Mouse (Mus musculus) heart, adult 2 months (tissue): ENCODE results near the gene Med14. TPM values are rescaled to one million over a fixed set of nuclear protein-coding genes. Genes with fewer than 3 reads are reported as not detected.

ENCODE experiments used
- DNase-seq, 2 experiments: peaks; one replicate each; pipeline ENCODE4 v3.0.0; 2021
- H3K27ac ChIP-seq: fragments of 200-600 bp; 2 replicates; pipeline ENCODE4 v1.8.1; 2022
- H3K27me3 ChIP-seq: fragments of 200-500 bp; 2 replicates; pipeline ENCODE4 v1.6.1; 2012; ENCODE audit warnings: mild to moderate bottlenecking, low read length, inconsistent platforms, mixed read lengths; ENCODE audit not compliant: control insufficient read depth, insufficient read depth
- H3K36me3 ChIP-seq: fragments of 200-500 bp; 2 replicates; pipeline ENCODE4 v1.6.1; 2012; ENCODE audit warnings: low read length, inconsistent platforms; ENCODE audit not compliant: control insufficient read depth, insufficient read depth
- H3K4me1 ChIP-seq: fragments of 200-500 bp; 2 replicates; pipeline ENCODE4 v1.6.1; 2011; ENCODE audit warnings: low read length; ENCODE audit not compliant: control insufficient read depth, insufficient read depth
- H3K4me3 ChIP-seq: fragments of 200-600 bp; 2 replicates; pipeline ENCODE4 v1.8.1; 2022
- H3K79me2 ChIP-seq: fragments of 200-500 bp; replicated peaks from 2 replicates; pipeline ENCODE4 v1.6.1; 2012; ENCODE audit warnings: mild to moderate bottlenecking, inconsistent platforms, low read length, moderate library complexity, mixed read lengths; ENCODE audit not compliant: control insufficient read depth, insufficient read depth
- H3K9ac ChIP-seq: fragments of 200-500 bp; 2 replicates; pipeline ENCODE4 v1.6.1; 2012; ENCODE audit warnings: low read depth, mild to moderate bottlenecking, control low read depth, inconsistent platforms, low read length, mixed read lengths
- CTCF ChIP-seq: fragments of 200-600 bp; IDR thresholded peaks from 2 replicates; pipeline ENCODE4 v1.8.1; 2022; ENCODE audit warnings: antibody characterized with exemption, mild to moderate bottlenecking, moderate library complexity
- EP300 ChIP-seq: fragments of 200-500 bp; IDR thresholded peaks from 2 replicates; pipeline ENCODE4 v1.6.1; 2011; ENCODE audit warnings: low read depth, low read length, control low read depth; ENCODE audit not compliant: insufficient read depth
- POLR2A ChIP-seq: fragments of 200-500 bp; IDR thresholded peaks from 2 replicates; pipeline ENCODE4 v1.6.1; 2011; ENCODE audit warnings: mild to moderate bottlenecking, low read depth, low read length, control low read depth; ENCODE audit not compliant: insufficient read depth
- WGBS: fragments of 180-500 bp; shearing (Covaris S2); methylation state at CpG from one replicate; pipeline ENCODE4 v1.1.7; 2018; 5-methylcytosine and 5-hydroxymethylcytosine counted together
- intact Hi-C: fragments of 180-260 bp; cut with DNase I; formaldehyde crosslinking; loops from one replicate; pipeline ENCODE4 v1.15.1; 2025
- polyA plus RNA-seq: library from polyadenylated mRNA; depleted of rRNA; stranded (reverse); fragments of >200 nt; gene quantifications from 2 replicates; pipeline ENCODE4 v1.2.3, GENCODE M21; 2012
- total RNA-seq, 2 experiments: library from RNA; stranded (reverse); gene quantifications; 2 replicates each; pipeline ENCODE4 v1.2.3; 2021

Med14 gene
- total and polyA plus RNA-seq, 3 experiments: 14.2 to 25.7 (median 21.6) TPM

DNA sequence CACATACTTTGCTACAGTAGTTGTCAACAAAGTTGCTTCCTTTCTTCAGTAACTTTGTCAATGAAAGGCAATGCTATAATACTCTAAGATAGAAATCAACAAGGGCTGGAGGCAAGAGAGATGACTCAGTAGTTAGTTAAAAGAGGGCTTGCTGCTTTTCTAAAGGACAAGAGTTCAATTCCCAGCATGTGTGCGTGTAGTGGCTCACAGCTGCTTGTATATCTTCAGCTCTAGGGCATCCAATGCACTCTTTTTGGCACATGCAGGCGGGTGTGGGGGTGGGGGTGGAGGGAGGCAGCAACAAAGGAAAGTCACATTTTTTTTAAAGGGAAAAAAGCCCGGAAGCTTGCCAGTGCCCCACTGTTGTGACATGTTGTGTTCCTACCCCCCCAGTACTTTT, 6.7 kb upstream of the Med14 start:
- 57% methylated on average over 3 of the region's 3 CpGs for WGBS
- peaks cover 5% of the 10 kb centered on the region for H3K4me1 ChIP-seq
- TF ChIP-seq CTCF (no peak), EP300 (no peak), POLR2A (no peak)
- no peak overlapping the region for H3K27ac ChIP-seq
- H3K9ac ChIP-seq: no peak overlapping the region
- H3K36me3 ChIP-seq: no peaks in the 10 kb centered on the region
- H3K4me3 ChIP-seq: no peak overlapping the region
- DNase-seq: no peak
- H3K27me3 ChIP-seq: no peaks in the 10 kb centered on the region
- no peaks in the 10 kb centered on the region for H3K79me2 ChIP-seq
- intact Hi-C loops: no loop called here

GRCm38 (mm10) chrX:12766846-12767564, 5.1 kb upstream of the Med14 start:
- TF ChIP-seq POLR2A (no peak), EP300 (no peak), CTCF (no peak)
- H3K27me3 ChIP-seq: no peaks in the 10 kb centered on the region
- peaks cover 5% of the 10 kb centered on the region for H3K4me1 ChIP-seq
- no peak overlapping the region for H3K4me3 ChIP-seq
- no peaks in the 10 kb centered on the region for H3K36me3 ChIP-seq
- H3K9ac ChIP-seq: no peak overlapping the region
- H3K27ac ChIP-seq: peak overlapping the region; percentile 9; the same call in 1 of the 2 replicates
- intact Hi-C loops: no loop called here
- WGBS: 44% methylated on average over 4 of the region's 4 CpGs
- no peaks in the 10 kb centered on the region for H3K79me2 ChIP-seq
- DNase-seq: no peak

GRCm38 (mm10) chrX:12763127-12763834, 1.4 kb upstream of the Med14 start:
- Histone ChIP-seq H3K27me3 (no peaks in the 10 kb centered on the region), H3K27ac (peak overlapping the region; percentile 96), H3K4me1 (peaks cover 2% of the 10 kb centered on the region), H3K9ac (no peak overlapping the region; the same call in 1 of the 2 replicates), H3K36me3 (no peaks in the 10 kb centered on the region), H3K79me2 (no peaks in the 10 kb centered on the region), H3K4me3 (no peak overlapping the region)
- intact Hi-C loops: loop anchor here (2.0 to 5.0 kb wide), 4 partner anchors 79 to 519 kb away; partner anchors contain the start of genes Ddx3x and Usp9x
- 62% methylated on average over 3 of the region's 3 CpGs for WGBS
- no peak for DNase-seq
- TF ChIP-seq EP300 (no peak), POLR2A (no peak), CTCF (no peak)

DNA sequence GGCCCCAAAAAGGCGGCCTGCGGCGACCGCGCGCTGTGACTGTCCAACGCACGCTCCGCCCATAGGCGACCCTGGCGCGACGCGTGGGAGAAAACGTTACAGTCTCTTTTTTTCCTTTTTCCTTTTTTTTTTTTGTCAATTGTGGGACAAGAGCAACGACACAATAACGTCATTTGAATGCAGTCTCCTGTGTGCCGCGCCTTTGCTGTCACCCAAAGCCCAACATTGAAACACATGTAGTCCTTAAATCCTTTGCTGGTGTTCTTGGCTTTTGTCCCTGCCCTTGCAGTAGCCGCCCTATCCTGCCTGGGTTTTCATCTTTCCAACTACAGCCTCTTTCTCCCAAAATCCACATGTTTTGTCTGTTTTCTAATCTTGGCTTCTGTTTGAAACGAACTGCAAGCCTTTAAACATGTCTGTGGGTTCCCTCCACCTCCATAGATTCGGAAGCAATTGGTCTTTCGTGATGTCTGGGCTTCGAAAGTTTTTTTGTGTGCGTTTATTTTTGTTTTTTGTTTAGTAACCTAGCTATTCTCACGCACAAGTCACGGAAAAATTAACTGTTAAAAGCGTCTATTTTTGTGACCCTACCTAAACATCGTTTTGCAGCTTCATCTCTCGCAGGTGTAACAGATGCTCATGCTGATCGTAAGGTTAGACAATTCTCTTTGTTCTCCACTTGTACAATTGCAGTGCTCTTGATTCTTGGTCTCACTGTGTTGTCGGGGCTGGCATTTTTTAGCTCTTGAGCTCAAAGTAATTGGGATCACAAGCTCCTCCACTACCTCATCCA, 657 bp upstream of the Med14 start:
- H3K27ac ChIP-seq: peak overlapping the region; percentile 96
- no peaks in the 10 kb centered on the region for H3K79me2 ChIP-seq
- intact Hi-C loops: loop anchor here (2.0 to 5.0 kb wide), 4 partner anchors 80 to 520 kb away; partner anchors contain the start of genes Ddx3x and Usp9x
- 15% methylated on average over 32 of the region's 32 CpGs for WGBS
- TF ChIP-seq EP300 (no peak), POLR2A (no peak; the same call in 1 of the 2 replicates), CTCF (no peak)
- H3K27me3 ChIP-seq: no peaks in the 10 kb centered on the region
- H3K4me3 ChIP-seq: peak overlapping the region; percentile 68
- no peak for DNase-seq
- peaks cover 2% of the 10 kb centered on the region for H3K4me1 ChIP-seq
- H3K9ac ChIP-seq: peak overlapping the region; percentile 62
- H3K36me3 ChIP-seq: no peaks in the 10 kb centered on the region

- Histone ChIP-seq H3K27ac (peak overlapping the region; percentile 96), H3K36me3 (no peaks in the 10 kb centered on the region), H3K4me3 (peak overlapping the region; percentile 68), H3K79me2 (no peaks in the 10 kb centered on the region), H3K4me1 (no peaks in the 10 kb centered on the region; the same call in 1 of the 2 replicates), H3K9ac (peak overlapping the region; percentile 99), H3K27me3 (no peaks in the 10 kb centered on the region)
- no peak for DNase-seq
- intact Hi-C loops: loop anchor here (2.0 to 5.0 kb wide), 4 partner anchors 40 to 521 kb away; partner anchors contain the start of genes Ddx3x and Usp9x
- no peak for TF ChIP-seq POLR2A
- TF ChIP-seq CTCF: no peak
- no peak for TF ChIP-seq EP300
- WGBS: 4% methylated on average over 24 of the region's 25 CpGs
Observed at GRCm38 (mm10) chrX:12761259-12761625, 631 bp downstream of the Med14 start.
